Mouse (Mus musculus) hindbrain, embryonic 15.5 days (tissue): Measurements from ENCODE around the gene Gm10310. TPM values are rescaled to one million over a fixed set of nuclear protein-coding genes. Genes with fewer than 3 reads are reported as not detected.

Experiments
- polyA plus RNA-seq: library from polyadenylated mRNA; unstranded; fragments of >200 nt; fragmentation: Nextera tagmentation; extraction: Ambion mirVana; gene quantifications from 2 replicates; pipeline ENCODE4 v1.2.1, GENCODE M21; 2015

Gene Gm10310
- polyA plus RNA-seq, 1 experiment from 2014 or later, result not detected

Other genes with a start within 250 kb of the Gm10310 start
- gene Olfr806, start 243.1 kb downstream of the Gm10310 start, polyA plus RNA-seq, result not detected in 2 replicates
- gene Olfr807, start 227.3 kb downstream of the Gm10310 start, polyA plus RNA-seq, result not detected in 2 replicates
- not detected in 2 replicates for gene Olfr808, start 219.6 kb downstream of the Gm10310 start, polyA plus RNA-seq
- gene Olfr809, start 210.4 kb downstream of the Gm10310 start, polyA plus RNA-seq, result not detected in 2 replicates
- not detected in 2 replicates for gene Olfr810, start 190.1 kb downstream of the Gm10310 start, polyA plus RNA-seq
- not detected in 2 replicates for gene Olfr811, start 180.7 kb downstream of the Gm10310 start, polyA plus RNA-seq
- not detected in 2 replicates for gene Olfr812, start 139.0 kb downstream of the Gm10310 start, polyA plus RNA-seq
- gene Olfr813, start 129.7 kb downstream of the Gm10310 start, polyA plus RNA-seq, result not detected in 2 replicates
- not detected in 2 replicates for gene Olfr814, start 105.2 kb downstream of the Gm10310 start, polyA plus RNA-seq
- not detected in 2 replicates for gene Olfr815, start 79.2 kb downstream of the Gm10310 start, polyA plus RNA-seq
- gene Olfr816, start 69.5 kb downstream of the Gm10310 start, polyA plus RNA-seq, result not detected in 2 replicates
- not detected in 2 replicates for gene Olfr818, start 36.0 kb downstream of the Gm10310 start, polyA plus RNA-seq
- not detected in 2 replicates for gene Olfr819, start 17.8 kb downstream of the Gm10310 start, polyA plus RNA-seq
- gene Olfr247, start 8.9 kb downstream of the Gm10310 start, polyA plus RNA-seq, result not detected in 2 replicates
- not detected in 2 replicates for gene Olfr820, start 27.6 kb upstream of the Gm10310 start, polyA plus RNA-seq
- not detected in 2 replicates for gene Olfr821, start 45.3 kb upstream of the Gm10310 start, polyA plus RNA-seq
- not detected in 2 replicates for gene Olfr822, start 86.1 kb upstream of the Gm10310 start, polyA plus RNA-seq
- not detected in 2 replicates for gene Olfr823, start 130.3 kb upstream of the Gm10310 start, polyA plus RNA-seq
- not detected in 2 replicates for gene Olfr824, start 144.9 kb upstream of the Gm10310 start, polyA plus RNA-seq
- not detected in 2 replicates for gene Olfr825, start 181.7 kb upstream of the Gm10310 start, polyA plus RNA-seq
- gene Olfr826, start 199.1 kb upstream of the Gm10310 start, polyA plus RNA-seq, result not detected in 2 replicates
- not detected in 2 replicates for gene Olfr827, start 229.3 kb upstream of the Gm10310 start, polyA plus RNA-seq